Mouse (Mus musculus): ENCODE measurements around the gene Nfatc4. TPM values are rescaled to one million over a fixed set of nuclear protein-coding genes. Genes with fewer than 3 reads are reported as not detected.

Gene Nfatc4
- polyA plus RNA-seq, 1 experiment: 7.6 TPM

GRCm38 (mm10) chr14:55788256-55789050, 34.5 kb upstream of the Nfatc4 start, which contains the start of gene Ripk3:
TSS of gene Ripk3 (minus strand) at chr14:55788865.
- TF ChIP-seq CTCF (IDR thresholded peaks at IDR 0.05; ENCODE audit: extremely low read depth, insufficient read length, insufficient replicate concordance, low read depth, low read length): no peak
- TF ChIP-seq POLR2A (IDR thresholded peaks at IDR 0.05; ENCODE audit: low read depth, low read length): peak; percentile 82; the same call in 1 of the 2 replicates
- Histone ChIP-seq H3K27ac (ENCODE audit: insufficient read depth, low read depth, low read length) (no peak within 1 kb of the TSS), H3K36me3 (ENCODE audit: control insufficient read depth, insufficient read depth, low read length) (peaks cover 11% of the 10 kb centered on the region; the same call in 1 of the 2 replicates), H3K4me3 (ENCODE audit: low read depth, low read length) (peak within 1 kb of the TSS; percentile 71), H3K4me1 (ENCODE audit: control insufficient read depth, insufficient read depth, insufficient read length, low read length) (peaks cover 9% of the 10 kb centered on the region), H3K27me3 (ENCODE audit: control insufficient read depth, insufficient read depth, low read length) (no peaks in the 10 kb centered on the region)
- 4% methylated on average over 40 of the region's 40 CpGs for WGBS

DNA sequence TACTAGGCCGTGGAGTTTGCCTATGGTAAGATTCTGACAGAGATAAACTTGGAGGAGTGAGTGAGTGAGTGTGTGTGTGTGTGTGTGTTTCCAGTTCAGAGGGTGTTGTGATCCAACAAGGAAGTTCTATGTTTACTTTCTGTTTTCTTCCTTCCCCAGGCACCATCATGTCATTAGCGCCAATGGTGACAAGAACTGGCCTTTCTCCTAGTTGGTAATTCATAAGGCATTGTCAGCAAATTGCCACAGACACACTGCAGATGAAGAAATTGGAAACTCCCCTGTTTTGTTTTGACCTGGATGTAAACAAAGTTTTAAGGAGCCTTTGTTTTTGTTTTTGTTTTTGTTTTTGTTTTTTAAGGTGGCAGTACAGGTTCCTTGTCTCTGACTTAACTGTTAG, 29.5 kb upstream of the Nfatc4 start:
- Histone ChIP-seq H3K27me3 (ENCODE audit: control insufficient read depth, insufficient read depth, low read length) (no peaks in the 10 kb centered on the region), H3K27ac (ENCODE audit: insufficient read depth, low read depth, low read length) (0 out of 2 replicates have a peak overlapping the region, but pooled peaks have one; percentile 23), H3K4me3 (ENCODE audit: low read depth, low read length) (no peak overlapping the region), H3K36me3 (ENCODE audit: control insufficient read depth, insufficient read depth, low read length) (no peaks in the 10 kb centered on the region), H3K4me1 (ENCODE audit: control insufficient read depth, insufficient read depth, insufficient read length, low read length) (peaks cover 8% of the 10 kb centered on the region; the same call in 1 of the 2 replicates)
- TF ChIP-seq CTCF (IDR thresholded peaks at IDR 0.05; ENCODE audit: extremely low read depth, insufficient read length, insufficient replicate concordance, low read depth, low read length): no peak
- TF ChIP-seq POLR2A (IDR thresholded peaks at IDR 0.05; ENCODE audit: low read depth, low read length): no peak
- WGBS: 23% methylated on average over 2 of the region's 2 CpGs

GRCm38 (mm10) chr14:55793946-55794345, 29.0 kb upstream of the Nfatc4 start:
- Histone ChIP-seq H3K27me3 (ENCODE audit: control insufficient read depth, insufficient read depth, low read length) (no peaks in the 10 kb centered on the region), H3K4me3 (ENCODE audit: low read depth, low read length) (no peak overlapping the region), H3K27ac (ENCODE audit: insufficient read depth, low read depth, low read length) (no peak overlapping the region), H3K36me3 (ENCODE audit: control insufficient read depth, insufficient read depth, low read length) (no peaks in the 10 kb centered on the region), H3K4me1 (ENCODE audit: control insufficient read depth, insufficient read depth, insufficient read length, low read length) (peaks cover 8% of the 10 kb centered on the region; the same call in 1 of the 2 replicates)
- 72% methylated on average over 2 of the region's 2 CpGs for WGBS
- TF ChIP-seq POLR2A (IDR thresholded peaks at IDR 0.05; ENCODE audit: low read depth, low read length) (no peak), CTCF (IDR thresholded peaks at IDR 0.05; ENCODE audit: extremely low read depth, insufficient read length, insufficient replicate concordance, low read depth, low read length) (no peak)

GRCm38 (mm10) chr14:55795380-55796163, 27.4 kb upstream of the Nfatc4 start:
- peaks cover 8% of the 10 kb centered on the region; the same call in 1 of the 2 replicates for H3K4me1 ChIP-seq (ENCODE audit: control insufficient read depth, insufficient read depth, insufficient read length, low read length)
- peak overlapping the region; percentile 88 for H3K27ac ChIP-seq (ENCODE audit: insufficient read depth, low read depth, low read length)
- no peak for TF ChIP-seq CTCF (IDR thresholded peaks at IDR 0.05; ENCODE audit: extremely low read depth, insufficient read length, insufficient replicate concordance, low read depth, low read length)
- peak; percentile 32; the same call in 1 of the 2 replicates for TF ChIP-seq POLR2A (IDR thresholded peaks at IDR 0.05; ENCODE audit: low read depth, low read length)
- H3K36me3 ChIP-seq (ENCODE audit: control insufficient read depth, insufficient read depth, low read length): no peaks in the 10 kb centered on the region
- H3K27me3 ChIP-seq (ENCODE audit: control insufficient read depth, insufficient read depth, low read length): no peaks in the 10 kb centered on the region
- no peak overlapping the region for H3K4me3 ChIP-seq (ENCODE audit: low read depth, low read length)
- 25% methylated on average over 15 of the region's 15 CpGs for WGBS

DNA sequence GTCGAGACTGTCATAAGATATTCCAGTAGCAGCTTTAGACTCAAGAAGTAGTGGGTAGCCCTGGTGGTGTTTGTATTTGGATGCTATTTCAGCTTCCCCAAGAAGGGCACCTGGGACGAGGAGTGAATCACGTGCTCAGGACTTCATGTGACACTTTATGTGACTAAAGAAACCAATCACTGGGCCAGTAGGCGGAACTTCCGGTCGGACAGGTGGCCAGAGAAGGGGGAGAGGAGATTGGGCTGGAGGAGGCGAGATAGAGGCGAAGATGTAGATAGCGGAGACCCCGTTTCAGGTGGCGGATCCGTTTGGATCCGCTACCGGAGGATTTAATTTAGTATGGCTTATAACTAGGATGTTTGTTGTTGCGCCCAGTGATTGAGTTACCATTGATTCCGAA, 8.1 kb upstream of the Nfatc4 start:
- peaks cover 4% of the 10 kb centered on the region; the same call in 1 of the 2 replicates for H3K4me1 ChIP-seq (ENCODE audit: control insufficient read depth, insufficient read depth, insufficient read length, low read length)
- 17% methylated on average over 16 of the region's 16 CpGs for WGBS
- peak overlapping the region; percentile 66 for H3K27ac ChIP-seq (ENCODE audit: insufficient read depth, low read depth, low read length)
- peak overlapping the region; percentile 68 for H3K4me3 ChIP-seq (ENCODE audit: low read depth, low read length)
- TF ChIP-seq CTCF (IDR thresholded peaks at IDR 0.05; ENCODE audit: extremely low read depth, insufficient read length, insufficient replicate concordance, low read depth, low read length) (no peak), POLR2A (IDR thresholded peaks at IDR 0.05; ENCODE audit: low read depth, low read length) (no peak)
- H3K27me3 ChIP-seq (ENCODE audit: control insufficient read depth, insufficient read depth, low read length): no peaks in the 10 kb centered on the region
- no peaks in the 10 kb centered on the region for H3K36me3 ChIP-seq (ENCODE audit: control insufficient read depth, insufficient read depth, low read length)

- no peak for TF ChIP-seq CTCF (IDR thresholded peaks at IDR 0.05; ENCODE audit: extremely low read depth, insufficient read length, insufficient replicate concordance, low read depth, low read length)
- TF ChIP-seq POLR2A (IDR thresholded peaks at IDR 0.05; ENCODE audit: low read depth, low read length): no peak
- Histone ChIP-seq H3K27ac (ENCODE audit: insufficient read depth, low read depth, low read length) (peak overlapping the region; percentile 66), H3K36me3 (ENCODE audit: control insufficient read depth, insufficient read depth, low read length) (no peaks in the 10 kb centered on the region), H3K4me3 (ENCODE audit: low read depth, low read length) (peak overlapping the region; percentile 68), H3K4me1 (ENCODE audit: control insufficient read depth, insufficient read depth, insufficient read length, low read length) (peaks cover 4% of the 10 kb centered on the region; the same call in 1 of the 2 replicates), H3K27me3 (ENCODE audit: control insufficient read depth, insufficient read depth, low read length) (no peaks in the 10 kb centered on the region)
- WGBS: 11% methylated on average over 17 of the region's 17 CpGs
Observed at GRCm38 (mm10) chr14:55815310-55815751, 7.6 kb upstream of the Nfatc4 start.
